In the genomic region with DNA sequence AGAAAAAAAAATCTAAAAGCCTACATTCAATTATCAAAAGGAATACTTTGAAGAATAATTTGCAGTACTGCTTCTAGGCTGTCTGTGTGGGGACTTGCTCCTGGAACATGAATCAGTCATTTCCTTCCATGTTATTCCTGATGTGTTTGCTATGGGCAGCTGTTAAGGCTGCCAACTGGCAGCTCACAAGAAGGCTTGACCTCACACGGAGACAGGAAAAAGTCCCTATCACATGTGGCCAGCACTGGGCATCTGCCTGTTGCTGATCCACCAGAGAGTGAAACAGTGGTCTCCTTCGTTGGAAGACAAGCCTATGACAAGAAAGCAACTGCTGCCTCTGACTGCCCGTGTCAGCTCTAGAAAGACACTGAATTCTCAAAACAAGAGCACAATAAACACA, we compare ENCODE assay signal across 19 mouse cellular contexts.
"Had no signal": no experiment of that assay in that cellular context is flagged by ENCODE, and none has a peak within 500 bp of the region (broad histone marks: within the 10 kb centered on the region; RNA-seq: fewer than 3 reads in every experiment).

No protein-coding gene starts in this region.

- ATAC-seq: forebrain, postnatal 0 days; hindbrain, postnatal 0 days; intestine, embryonic 16.5 days; liver, embryonic 12.5 days had no signal

- DNase-seq: forebrain, postnatal 0 days; gastrocnemius, postnatal 14 days; gastrocnemius, postnatal 36 days; heart, postnatal 10 days; kidney, adult 11 months; layer of hippocampus, adult 9-11 months; layer of hippocampus, postnatal 36 days; left cerebral cortex, postnatal 4 days had no signal

- H3K4me2 ChIP-seq: heart, embryonic 12.5 days; hindbrain, embryonic 13.5 days; hindbrain, embryonic 15.5 days; limb, embryonic 13.5 days; limb, embryonic 15.5 days; liver, embryonic 12.5 days had no signal

- H3K4me1 ChIP-seq: heart, embryonic 10.5 days; heart, embryonic 12.5 days; hindbrain, embryonic 13.5 days; hindbrain, embryonic 15.5 days; limb, embryonic 13.5 days; limb, embryonic 15.5 days; liver, embryonic 12.5 days had no signal

- H3K36me3 ChIP-seq: heart, embryonic 10.5 days; heart, embryonic 12.5 days; hindbrain, embryonic 13.5 days; hindbrain, embryonic 15.5 days; limb, embryonic 13.5 days; limb, embryonic 15.5 days; liver, embryonic 12.5 days had no signal

- H3K9ac ChIP-seq: forebrain, postnatal 0 days; heart, embryonic 12.5 days; hindbrain, embryonic 13.5 days; hindbrain, embryonic 15.5 days; limb, embryonic 13.5 days; limb, embryonic 15.5 days; liver, embryonic 12.5 days; liver, embryonic 14.5 days had no signal

- H3K9me3 ChIP-seq: heart, embryonic 10.5 days; heart, embryonic 12.5 days; hindbrain, embryonic 13.5 days; hindbrain, embryonic 15.5 days; limb, embryonic 13.5 days; limb, embryonic 15.5 days; liver, embryonic 12.5 days had no signal

- H3K27ac ChIP-seq: heart, embryonic 10.5 days; hindbrain, embryonic 13.5 days; hindbrain, embryonic 15.5 days; hindbrain, postnatal 0 days; kidney, postnatal 0 days; limb, embryonic 13.5 days; limb, embryonic 15.5 days; liver, embryonic 12.5 days; liver, embryonic 14.5 days had no signal

- H3K27me3 ChIP-seq: heart, embryonic 12.5 days; hindbrain, embryonic 13.5 days; hindbrain, embryonic 15.5 days; limb, embryonic 13.5 days; limb, embryonic 15.5 days; liver, embryonic 12.5 days had no signal

- H3K4me3 ChIP-seq: heart, embryonic 10.5 days; heart, embryonic 12.5 days; hindbrain, embryonic 13.5 days; hindbrain, embryonic 15.5 days; limb, embryonic 13.5 days; limb, embryonic 15.5 days; liver, embryonic 12.5 days had no signal
